ENCODE assay signal across 8 mouse cellular contexts in the genomic region with DNA sequence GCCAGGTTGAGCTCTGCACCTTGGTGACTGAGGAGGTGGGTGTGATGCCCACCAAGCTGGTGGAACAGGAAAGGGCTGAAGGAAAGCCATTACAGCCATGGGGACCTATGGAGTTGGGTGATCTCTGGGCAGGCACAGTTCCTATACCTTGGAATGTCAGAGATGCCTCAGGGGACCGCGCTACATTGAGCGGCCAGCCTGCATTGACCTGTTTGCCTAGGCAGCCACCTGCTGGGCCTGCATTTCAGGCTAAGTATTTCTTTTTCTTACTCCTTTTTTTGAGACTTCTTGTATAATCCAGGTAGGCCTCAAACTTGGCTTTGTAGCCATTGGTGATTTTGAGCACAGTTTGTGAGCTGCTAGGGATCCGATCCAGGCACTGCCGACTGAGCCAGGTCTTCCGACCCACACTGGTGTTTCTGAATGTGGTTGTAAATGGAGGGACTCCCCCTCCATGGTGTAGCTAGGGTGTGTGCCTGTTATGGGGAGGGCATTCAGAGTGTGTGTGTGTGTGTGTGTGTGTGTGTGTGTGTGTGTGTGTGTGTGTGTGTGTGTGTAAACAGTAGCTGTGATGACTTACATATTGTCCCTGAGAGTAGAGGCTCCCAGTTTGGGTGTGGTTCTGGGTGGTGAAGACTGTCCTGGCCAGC. TPM values are rescaled to one million over a fixed set of nuclear protein-coding genes. Genes with fewer than 3 reads are reported as not detected.
A peak's percentile ranks its signal among the peaks of the same experiment; 100 is the strongest.
DNase-seq lines count a peak whose midpoint lies in the region; ATAC-seq and TF ChIP-seq lines count a peak whose summit lies in the region.

No protein-coding gene starts in this region.

- no peaks in the 10 kb centered on the region for H3K27me3 ChIP-seq in heart, embryonic 12.5 days (replicated peaks)
- no peaks in the 10 kb centered on the region for H3K27me3 ChIP-seq in heart, embryonic 16.5 days (ENCODE audit: control insufficient read depth, insufficient read depth, low read length)
- no peaks in the 10 kb centered on the region for H3K27me3 ChIP-seq in limb, embryonic 15.5 days

- intact Hi-C loops in heart, postnatal 25 days (cut with DNase I), result no loop called here

- H3K36me3 ChIP-seq in heart, embryonic 12.5 days, result peaks cover 22% of the 10 kb centered on the region
- H3K36me3 ChIP-seq in ES-E14 (ENCODE audit: control insufficient read depth, insufficient read depth, low read length, poor library complexity, severe bottlenecking), result peaks cover 9% of the 10 kb centered on the region; the same call in 1 of the 2 replicates
- H3K36me3 ChIP-seq in heart, embryonic 16.5 days (ENCODE audit: control insufficient read depth, insufficient read depth), result peaks cover 12% of the 10 kb centered on the region; the same call in 1 of the 2 replicates
- peaks cover 13% of the 10 kb centered on the region for H3K36me3 ChIP-seq in limb, embryonic 15.5 days

- H3K27ac ChIP-seq in heart, embryonic 12.5 days (ENCODE audit: poor library complexity, severe bottlenecking), result peak overlapping the region; percentile 11
- peak overlapping the region; percentile 50; the same call in 1 of the 2 replicates for H3K27ac ChIP-seq in ES-E14 (ENCODE audit: insufficient read depth, low read depth, low read length, poor library complexity, severe bottlenecking)
- peak overlapping the region; percentile 71 for H3K27ac ChIP-seq in heart, embryonic 16.5 days (ENCODE audit: low read length)
- peak overlapping the region; percentile 18; the same call in 1 of the 2 replicates for H3K27ac ChIP-seq in limb, embryonic 15.5 days

- peak overlapping the region; percentile 6; the same call in 1 of the 2 replicates for H3K4me2 ChIP-seq in heart, embryonic 12.5 days
- peak overlapping the region; percentile 39 for H3K4me2 ChIP-seq in heart, embryonic 16.5 days (ENCODE audit: low read depth, low read length)
- no peak overlapping the region for H3K4me2 ChIP-seq in limb, embryonic 15.5 days

- H3K4me3 ChIP-seq in heart, embryonic 12.5 days, result no peak overlapping the region
- H3K4me3 ChIP-seq in ES-E14 (ENCODE audit: insufficient read depth in 1 of 2, low read depth in 1 of 2, low read length in 2 of 2, poor library complexity in 1 of 2, severe bottlenecking in 1 of 2), result peak overlapping the region in 1 of 2 experiments; percentile 49; a peak in 2 of 4 replicates
- H3K4me3 ChIP-seq in heart, embryonic 16.5 days (ENCODE audit: low read length), result no peak overlapping the region
- H3K4me3 ChIP-seq in limb, embryonic 15.5 days, result no peak overlapping the region

- peaks cover 93% of the 10 kb centered on the region for H3K4me1 ChIP-seq in heart, embryonic 12.5 days (replicated peaks)
- H3K4me1 ChIP-seq in ES-E14 (ENCODE audit: control insufficient read depth in 2 of 2, insufficient read depth in 2 of 2, low read length in 2 of 2, poor library complexity in 1 of 2), result peaks cover 8 to 54% of the 10 kb centered on the region in 2 experiments
- H3K4me1 ChIP-seq in heart, embryonic 16.5 days (ENCODE audit: control insufficient read depth, insufficient read depth, low read length), result peaks cover 93% of the 10 kb centered on the region
- peaks cover 73% of the 10 kb centered on the region for H3K4me1 ChIP-seq in limb, embryonic 15.5 days

- 88% methylated on average over 6 of the region's 6 CpGs for WGBS in heart, embryonic 12.5 days
- WGBS in heart, embryonic 16.5 days, result 81% methylated on average over 6 of the region's 6 CpGs
- 69% methylated on average over 6 of the region's 6 CpGs for WGBS in limb, embryonic 15.5 days

- no peak for DNase-seq in heart, postnatal 25 days (ENCODE audit: low spot score)
- DNase-seq in ES-E14 (ENCODE audit: low read depth, low spot score), result no peak
- no peak for DNase-seq in gastrocnemius, adult 18-20 months (ENCODE audit: low spot score)
- DNase-seq in spleen, postnatal 10 days (ENCODE audit: low spot score in 2 of 2), result no peak
- DNase-seq in layer of hippocampus, adult 9-10 months (ENCODE audit: low spot score), result no peak

- peak overlapping the region; percentile 5; the same call in 1 of the 2 replicates for H3K9ac ChIP-seq in heart, embryonic 12.5 days
- peak overlapping the region; percentile 53 for H3K9ac ChIP-seq in ES-E14 (ENCODE audit: insufficient read depth, low read depth, low read length, poor library complexity, severe bottlenecking)
- H3K9ac ChIP-seq in heart, embryonic 16.5 days (ENCODE audit: low read length), result peak overlapping the region; percentile 23
- H3K9ac ChIP-seq in limb, embryonic 15.5 days, result no peak overlapping the region

- no peaks in the 10 kb centered on the region for H3K9me3 ChIP-seq in heart, embryonic 12.5 days (replicated peaks)
- no peaks in the 10 kb centered on the region for H3K9me3 ChIP-seq in ES-E14 (ENCODE audit: control insufficient read depth, insufficient read depth, low read depth, low read length)
- H3K9me3 ChIP-seq in heart, embryonic 16.5 days (replicated peaks; ENCODE audit: control insufficient read depth, low read length), result no peaks in the 10 kb centered on the region
- no peaks in the 10 kb centered on the region for H3K9me3 ChIP-seq in limb, embryonic 15.5 days

- 0 out of 2 replicates have a peak, but pooled peaks have one; percentile 18 for ATAC-seq in heart, embryonic 12.5 days (ENCODE audit: insufficient number of reproducible peaks, low FRiP score)
- no peak for ATAC-seq in heart, embryonic 16.5 days (replicated peaks; ENCODE audit: extremely low read depth, insufficient read depth, low FRiP score)
- no peak for ATAC-seq in limb, embryonic 15.5 days (ENCODE audit: insufficient number of reproducible peaks, low FRiP score, low TSS enrichment, low read depth)

- in situ Hi-C loops in ES-E14 (cut with MboI; ENCODE audit: low sequenced_read_pairs in 2 of 2, unreplicated experiment in 2 of 2), result no loop called here

TF ChIP-seq in ES-E14, 5 proteins besides CTCF, POLR2A, EP300 and RAD21:
- no peak for TF ChIP-seq MAFK (IDR thresholded peaks at IDR 0.05; ENCODE audit: insufficient read depth, low read depth, low read length)
- TF ChIP-seq ZNF384 (IDR thresholded peaks at IDR 0.05; ENCODE audit: low read depth, low read length), result no peak
- no peak for TF ChIP-seq CHD2 (IDR thresholded peaks at IDR 0.05; ENCODE audit: low read depth, low read length)
- no peak for TF ChIP-seq HCFC1 (IDR thresholded peaks at IDR 0.05; ENCODE audit: borderline replicate concordance, insufficient read depth, low read length)
- no peak for TF ChIP-seq ZC3H11A (IDR thresholded peaks at IDR 0.05; ENCODE audit: borderline replicate concordance, low read depth, low read length)

RNA-seq across cellular contexts. Expression of gene Anp32a, which starts 27.3 kb away (rescaled TPM):
- polyA plus RNA-seq in heart, embryonic 12.5 days (2016; fragmentation: Nextera tagmentation; extraction: Ambion mirVana), result 156 and 158 TPM in 2 replicates
- total RNA-seq in heart, postnatal 25 days (2021), result 100 to 1,000 TPM; 186 to 202 TPM
- total RNA-seq in ES-E14 (2012; rRNA removed), result 93.5 and 96.0 TPM in 2 replicates
- 141 and 176 TPM in 2 replicates for polyA plus RNA-seq in heart, embryonic 16.5 days (2015; fragmentation: Nextera tagmentation; extraction: Ambion mirVana)
- 161 and 166 TPM in 2 replicates for polyA plus RNA-seq in limb, embryonic 15.5 days (2015; fragmentation: Nextera tagmentation; extraction: Ambion mirVana)
- 10 to 100 TPM; 66.9 to 86.5 TPM for total RNA-seq in gastrocnemius, adult 18-20 months (2021)

Comparison
In these comparisons a context has a peak if more than half of its experiments do, and no peak if none do; other contexts are left out.
1. H3K27ac ChIP-seq: peak in every context shown above with its lines; median percentile 71 in heart, embryonic 16.5 days; 50 in ES-E14; 18 in limb, embryonic 15.5 days; 11 in heart, embryonic 12.5 days.